Mouse (Mus musculus): ENCODE measurements at regions not wholly inside any gene's neighbourhood (a gene's known extent, or its start where the extent isn't known, plus 50 kb on each side); places are given as distances from the start of the nearest gene placed in this dataset.

GRCm38 (mm10) chr6:122394160-122394559 is 53.8 kb upstream of the Phc1 start:
- peak; percentile 52 for DNase-seq (ENCODE audit: low spot score)

- DNase-seq (ENCODE audit: low spot score), result peak; percentile 61
Measured at GRCm38 (mm10) chr6:122393231-122393881, 53.0 kb upstream of the Phc1 start.

GRCm38 (mm10) chr6:122391725-122392667 is 51.6 kb upstream of the Phc1 start:
- peak; percentile 51 for DNase-seq (ENCODE audit: low spot score)

GRCm38 (mm10) chr6:122391126-122391525 is 50.8 kb upstream of the Phc1 start:
- DNase-seq (ENCODE audit: low spot score), result no peak

- DNase-seq (ENCODE audit: low spot score), result peak; percentile 9
Measured at GRCm38 (mm10) chr6:122390720-122391119, 50.4 kb upstream of the Phc1 start.

Data from yolk sac, embryonic 10.5 days (tissue).